Mouse (Mus musculus) central nervous system, embryonic 14 days (tissue): ENCODE results near the gene Olfr578. TPM values are rescaled to one million over a fixed set of nuclear protein-coding genes. Genes with fewer than 3 reads are reported as not detected.

Experiments used
- polyA plus RNA-seq: library from polyadenylated mRNA; depleted of rRNA; stranded (reverse); fragments of >200 nt; gene quantifications from 2 replicates; pipeline ENCODE4 v1.2.3, GENCODE M21; 2012; rRNA removed

Olfr578 gene
- not detected in 2 replicates for polyA plus RNA-seq

DNA sequence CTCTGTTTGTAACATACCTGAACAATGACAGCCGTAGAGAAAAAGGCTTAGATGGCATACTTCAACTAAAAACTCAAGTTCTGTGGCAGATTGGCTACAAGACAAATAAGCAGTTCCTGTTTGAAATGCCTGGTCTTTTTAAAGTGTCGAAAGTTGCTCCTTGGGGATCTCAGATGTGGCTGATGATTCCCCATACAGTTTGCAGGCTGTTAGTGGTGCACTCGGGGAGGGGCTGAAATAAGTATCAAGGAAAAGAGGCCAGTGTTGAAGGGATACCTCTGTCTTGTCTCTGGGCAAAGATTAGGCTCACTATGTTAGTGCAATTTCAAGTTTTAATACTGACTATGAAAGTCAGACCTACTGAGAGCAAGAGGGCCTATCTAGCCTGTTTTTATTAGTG lies at the start of gene Olfr578:
Olfr578 (minus strand) TSS at position 101 of the 400 bp plus-strand sequence.

DNA sequence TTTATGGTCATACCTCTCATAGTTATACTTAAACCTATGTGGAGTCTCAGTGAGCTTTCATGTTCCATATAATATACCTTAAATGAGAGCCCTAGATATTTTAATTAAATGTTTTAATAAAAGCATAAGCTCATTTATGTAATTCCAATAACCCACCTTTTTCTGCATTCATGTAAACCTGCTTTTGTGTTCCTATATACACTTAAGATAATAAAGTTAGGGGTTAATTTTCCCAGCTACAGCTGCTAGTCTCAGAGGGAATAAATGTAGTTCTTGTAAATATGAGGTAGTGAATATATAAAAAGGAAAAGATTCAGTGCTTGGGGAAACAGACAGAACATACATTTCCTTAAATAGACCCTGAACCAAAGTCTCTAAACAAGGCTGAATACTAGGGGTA lies 48.6 kb upstream of the Olfr578 start, which contains the start of gene Olfr582:
Olfr582 (plus strand) TSS at position 301 of the 400 bp plus-strand sequence.

DNA sequence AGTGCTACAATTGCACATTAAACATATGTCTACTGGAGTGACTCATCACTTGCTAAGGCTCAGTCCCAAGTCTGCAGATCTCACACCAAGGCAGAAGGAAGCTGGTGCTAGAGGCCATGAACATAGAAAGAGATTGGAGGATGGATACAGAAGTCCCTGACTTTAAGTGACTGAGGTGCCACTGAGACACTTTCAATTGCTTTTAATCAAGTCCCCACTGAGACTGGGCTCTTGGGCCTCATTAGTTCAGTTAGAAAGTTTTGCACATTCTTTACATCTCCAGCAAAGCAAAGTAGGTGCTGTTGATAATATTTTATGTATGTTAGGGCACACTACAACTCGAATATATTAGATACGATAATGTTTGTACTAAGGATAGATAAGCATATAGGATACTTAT lies 13.3 kb downstream of the Olfr578 start, which contains the start of gene Olfr577:
Olfr577 (minus strand) TSS at position 101 of the 400 bp plus-strand sequence.

DNA sequence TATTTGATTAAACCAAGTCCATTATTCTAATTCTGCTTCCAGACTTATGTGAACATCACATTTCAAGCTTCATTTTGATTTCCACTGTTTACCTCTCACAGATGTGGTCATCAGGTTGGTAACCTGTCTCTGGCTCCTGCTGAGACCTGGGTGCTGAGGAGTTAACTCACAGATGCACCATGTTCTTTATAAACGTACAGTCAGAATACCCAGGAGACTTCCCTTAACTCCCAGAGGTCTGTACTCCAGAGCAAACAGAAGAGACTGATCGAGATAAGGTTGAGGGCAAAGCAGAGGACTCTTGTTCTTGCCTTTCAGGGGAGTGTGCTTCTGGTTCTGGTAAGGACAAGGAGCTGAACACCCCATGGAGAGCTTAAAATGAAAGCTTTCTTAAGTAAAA lies 26.8 kb downstream of the Olfr578 start, which contains the start of gene Olfr576:
Olfr576 (plus strand) TSS at position 301 of the 400 bp plus-strand sequence.

DNA sequence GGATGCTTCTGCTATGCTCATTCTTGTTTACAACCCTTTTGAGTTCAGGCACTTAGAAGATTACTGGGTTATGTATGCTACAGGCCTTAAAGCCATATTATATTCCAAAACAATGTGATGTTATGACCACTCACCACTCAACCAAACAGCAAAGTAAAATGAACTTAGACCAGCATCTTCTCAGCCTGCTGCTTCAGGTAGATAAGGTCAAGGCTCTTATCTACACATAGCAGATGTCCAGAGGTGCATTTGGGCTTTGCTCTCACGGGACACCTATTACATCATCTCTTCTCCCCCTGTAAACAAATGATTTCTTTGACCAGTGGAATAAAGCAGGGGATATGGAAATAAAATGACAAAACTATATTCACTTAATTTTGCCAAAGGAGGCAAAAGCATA lies 30.5 kb downstream of the Olfr578 start, which contains the start of gene Olfr575:
Olfr575 (minus strand) TSS at position 183 of the 400 bp plus-strand sequence.

DNA sequence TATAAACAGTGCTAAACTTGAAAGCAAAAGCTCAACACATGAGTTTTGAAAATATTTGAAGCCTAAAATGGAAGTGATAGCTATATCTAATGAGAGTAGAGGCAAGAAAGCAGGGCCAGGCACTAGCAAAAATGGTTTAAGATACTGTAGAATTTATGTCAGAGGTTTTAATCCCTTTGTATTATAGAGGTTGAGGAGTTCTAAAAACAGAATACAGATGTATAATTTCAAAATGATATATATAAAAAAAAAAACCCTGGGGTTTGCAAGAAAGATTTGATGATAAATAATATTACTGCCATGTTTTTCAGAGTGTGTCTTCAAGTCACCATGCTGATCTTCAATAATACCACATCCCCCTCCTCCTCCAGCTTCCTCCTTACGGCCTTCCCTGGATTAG lies 41.0 kb downstream of the Olfr578 start, which contains the start of gene Olfr574:
Olfr574 (plus strand) TSS at position 301 of the 400 bp plus-strand sequence.

DNA sequence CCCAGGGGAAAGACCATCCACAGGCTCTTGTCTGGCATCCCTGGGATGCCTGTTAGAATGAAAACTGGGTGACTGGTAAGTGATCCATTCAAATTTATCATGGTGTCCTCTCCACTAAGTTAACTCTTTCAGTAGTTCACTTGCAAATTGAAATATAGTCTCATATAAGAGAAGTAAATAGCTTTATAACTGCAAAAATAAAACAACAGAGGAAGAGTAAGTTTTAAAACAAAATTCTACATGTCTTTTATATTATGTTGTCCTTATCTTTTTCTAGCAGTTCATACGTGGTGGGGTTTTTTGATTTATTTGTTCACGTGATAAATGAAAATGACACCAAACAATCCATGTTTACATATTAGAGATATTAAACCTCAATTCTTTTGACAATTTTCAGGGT lies 46.6 kb downstream of the Olfr578 start, which contains the start of gene Olfr573-ps1:
Olfr573-ps1 (minus strand) TSS at position 101 of the 400 bp plus-strand sequence.

Other genes with a start within 250 kb of the Olfr578 start
- gene Olfr560, start 230.0 kb downstream of the Olfr578 start, polyA plus RNA-seq = not detected in 2 replicates
- gene Olfr78, start 229.9 kb downstream of the Olfr578 start, polyA plus RNA-seq = 0.09 and 0.43 TPM in 2 replicates
- gene Olfr561, start 218.1 kb downstream of the Olfr578 start, polyA plus RNA-seq = not detected in 2 replicates
- gene Olfr564, start 185.8 kb downstream of the Olfr578 start, polyA plus RNA-seq = not detected in 2 replicates
- not detected in 2 replicates for gene Olfr566, start 130.6 kb downstream of the Olfr578 start, polyA plus RNA-seq
- not detected in 2 replicates for gene Olfr568, start 112.2 kb downstream of the Olfr578 start, polyA plus RNA-seq
- not detected in 2 replicates for gene Olfr569, start 98.4 kb downstream of the Olfr578 start, polyA plus RNA-seq
- 0.12 and 0.13 TPM in 2 replicates for gene Olfr570, start 94.7 kb downstream of the Olfr578 start, polyA plus RNA-seq
- 0.09 TPM in 1 of 2 replicates, not detected in the other for gene Olfr571, start 71.8 kb downstream of the Olfr578 start, polyA plus RNA-seq
- gene Olfr572, start 64.9 kb downstream of the Olfr578 start, polyA plus RNA-seq = not detected in 2 replicates
- gene Olfr573-ps1, start 46.7 kb downstream of the Olfr578 start, polyA plus RNA-seq = not detected in 2 replicates
- gene Olfr574, start 40.9 kb downstream of the Olfr578 start, polyA plus RNA-seq = not detected in 2 replicates
- gene Olfr575, start 30.5 kb downstream of the Olfr578 start, polyA plus RNA-seq = not detected in 2 replicates
- not detected in 2 replicates for gene Olfr576, start 26.7 kb downstream of the Olfr578 start, polyA plus RNA-seq
- not detected in 2 replicates for gene Olfr577, start 13.4 kb downstream of the Olfr578 start, polyA plus RNA-seq
- gene Olfr582, start 48.7 kb upstream of the Olfr578 start, polyA plus RNA-seq = not detected in 2 replicates
- not detected in 2 replicates for gene Olfr583, start 62.0 kb upstream of the Olfr578 start, polyA plus RNA-seq
- not detected in 2 replicates for gene Olfr584, start 92.6 kb upstream of the Olfr578 start, polyA plus RNA-seq
- not detected in 2 replicates for gene Olfr585, start 108.4 kb upstream of the Olfr578 start, polyA plus RNA-seq
- not detected in 2 replicates for gene Olfr586, start 136.3 kb upstream of the Olfr578 start, polyA plus RNA-seq
- gene Olfr588-ps1, start 151.6 kb upstream of the Olfr578 start, polyA plus RNA-seq = not detected in 2 replicates
- gene Olfr589, start 167.0 kb upstream of the Olfr578 start, polyA plus RNA-seq = not detected in 2 replicates
- not detected in 2 replicates for gene Olfr591, start 189.0 kb upstream of the Olfr578 start, polyA plus RNA-seq
- gene Olfr592, start 195.5 kb upstream of the Olfr578 start, polyA plus RNA-seq = not detected in 2 replicates
- not detected in 2 replicates for gene Olfr593, start 222.5 kb upstream of the Olfr578 start, polyA plus RNA-seq
- not detected in 2 replicates for gene Olfr594, start 227.7 kb upstream of the Olfr578 start, polyA plus RNA-seq